Mouse (Mus musculus): ENCODE measurements around the gene Tmem274. TPM values are rescaled to one million over a fixed set of nuclear protein-coding genes. Genes with fewer than 3 reads are reported as not detected.
"Not testable (repeated sequence)": the region's sequence is repeated elsewhere in the genome, so short reads cannot be mapped to it uniquely, and the experiment has no call there.

Tmem274 gene
- polyA plus RNA-seq, 1 experiment from 2014 or later = not detected

GRCm38 (mm10) chr4:149454879-149455278 lies 22.3 kb upstream of the Tmem274 start, which contains the start of gene Rbp7:
TSS of gene Rbp7 (minus strand) at chr4:149454978.
- Histone ChIP-seq H3K4me3 (no peak within 1 kb of the TSS), H3K4me2 (no peak within 1 kb of the TSS), H3K36me3 (no peaks in the 10 kb centered on the region), H3K9me3 (no peaks in the 10 kb centered on the region), H3K27ac (replicated peaks) (no peak within 1 kb of the TSS), H3K9ac (no peak within 1 kb of the TSS), H3K27me3 (no peaks in the 10 kb centered on the region), H3K4me1 (replicated peaks) (no peaks in the 10 kb centered on the region; the same call in 1 of the 2 replicates)
- WGBS = 58% methylated on average over 8 of the region's 8 CpGs
- no peak for ATAC-seq (ENCODE audit: low read depth)

DNA sequence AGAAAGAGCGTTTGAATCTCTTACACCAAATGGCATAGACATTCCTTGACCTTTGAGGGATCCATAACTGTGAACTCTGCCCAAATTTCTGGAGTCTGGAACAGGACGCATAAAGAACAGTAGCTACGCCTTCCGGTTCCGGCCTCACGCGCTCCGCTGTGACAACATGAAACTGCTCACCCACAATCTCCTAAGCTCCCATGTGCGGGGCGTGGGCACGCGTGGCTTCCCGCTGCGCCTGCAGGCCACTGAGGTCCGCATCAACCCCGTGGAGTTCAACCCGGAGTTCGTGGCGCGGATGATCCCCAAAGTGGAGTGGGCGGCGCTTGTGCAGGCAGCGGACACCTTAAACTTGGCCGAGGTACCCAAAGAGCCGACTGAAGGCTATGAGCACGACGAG lies 20.0 kb upstream of the Tmem274 start:
- not testable (repeated sequence) for ATAC-seq (ENCODE audit: low read depth); H3K4me1 ChIP-seq (replicated peaks); H3K4me2 ChIP-seq; H3K9ac ChIP-seq; H3K36me3 ChIP-seq; H3K27me3 ChIP-seq; H3K9me3 ChIP-seq; H3K27ac ChIP-seq (replicated peaks); H3K4me3 ChIP-seq
- 87% methylated on average over 27 of the region's 27 CpGs for WGBS

GRCm38 (mm10) chr4:149457831-149458430 lies 19.2 kb upstream of the Tmem274 start:
- no peak overlapping the region for H3K27ac ChIP-seq (replicated peaks)
- no peak for ATAC-seq (ENCODE audit: low read depth)
- no peaks in the 10 kb centered on the region for H3K9me3 ChIP-seq
- no peaks in the 10 kb centered on the region for H3K27me3 ChIP-seq
- no peak overlapping the region for H3K9ac ChIP-seq
- H3K36me3 ChIP-seq = no peaks in the 10 kb centered on the region
- 77% methylated on average over 6 of the region's 6 CpGs for WGBS
- no peak overlapping the region for H3K4me3 ChIP-seq
- H3K4me2 ChIP-seq = no peak overlapping the region
- peaks cover 6% of the 10 kb centered on the region; the same call in 1 of the 2 replicates for H3K4me1 ChIP-seq (replicated peaks)

- ATAC-seq (ENCODE audit: low read depth) = no peak
- H3K9me3 ChIP-seq = no peaks in the 10 kb centered on the region
- no peak overlapping the region for H3K4me2 ChIP-seq
- H3K4me1 ChIP-seq (replicated peaks) = peaks cover 6% of the 10 kb centered on the region; the same call in 1 of the 2 replicates
- no peaks in the 10 kb centered on the region for H3K36me3 ChIP-seq
- 60% methylated on average over 5 of the region's 5 CpGs for WGBS
- H3K27ac ChIP-seq (replicated peaks) = no peak overlapping the region
- H3K27me3 ChIP-seq = no peaks in the 10 kb centered on the region
- H3K4me3 ChIP-seq = no peak overlapping the region
- no peak overlapping the region for H3K9ac ChIP-seq
These were observed 18.7 kb upstream of the Tmem274 start for GRCm38 (mm10) chr4:149458526-149458925.

DNA sequence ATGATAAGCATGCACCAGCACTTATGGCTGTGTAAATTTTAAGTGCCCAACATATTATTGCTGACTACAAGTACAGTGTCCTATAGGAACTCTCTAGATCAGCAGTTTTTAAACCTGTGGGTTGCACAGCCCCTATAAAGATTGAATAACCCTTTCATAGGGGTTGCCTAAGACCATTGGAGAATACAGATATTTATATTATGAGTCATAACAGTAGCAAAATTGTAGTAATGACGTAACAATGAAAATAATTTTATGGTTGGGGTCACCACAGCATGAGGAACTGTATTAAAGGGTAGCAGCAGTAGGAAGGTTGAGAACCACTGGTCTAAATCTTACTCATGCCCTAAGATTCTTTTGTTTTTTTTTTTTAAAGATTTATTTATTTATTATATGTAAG lies 17.8 kb upstream of the Tmem274 start:
- Histone ChIP-seq H3K27ac (replicated peaks) (no peak overlapping the region), H3K36me3 (no peaks in the 10 kb centered on the region), H3K4me3 (no peak overlapping the region), H3K4me1 (replicated peaks) (peaks cover 6% of the 10 kb centered on the region; the same call in 1 of the 2 replicates), H3K4me2 (no peak overlapping the region), H3K9ac (no peak overlapping the region), H3K27me3 (no peaks in the 10 kb centered on the region), H3K9me3 (no peaks in the 10 kb centered on the region)
- WGBS = 78% methylated on average over 1 of the region's 1 CpGs
- no peak for ATAC-seq (ENCODE audit: low read depth)

GRCm38 (mm10) chr4:149460475-149460874 lies 16.7 kb upstream of the Tmem274 start:
- ATAC-seq (ENCODE audit: low read depth); H3K9ac ChIP-seq; H3K9me3 ChIP-seq; H3K36me3 ChIP-seq; H3K4me2 ChIP-seq; H3K4me1 ChIP-seq (replicated peaks); H3K27ac ChIP-seq (replicated peaks); H3K4me3 ChIP-seq; H3K27me3 ChIP-seq: not testable (repeated sequence)
- 91% methylated on average over 2 of the region's 2 CpGs for WGBS

DNA sequence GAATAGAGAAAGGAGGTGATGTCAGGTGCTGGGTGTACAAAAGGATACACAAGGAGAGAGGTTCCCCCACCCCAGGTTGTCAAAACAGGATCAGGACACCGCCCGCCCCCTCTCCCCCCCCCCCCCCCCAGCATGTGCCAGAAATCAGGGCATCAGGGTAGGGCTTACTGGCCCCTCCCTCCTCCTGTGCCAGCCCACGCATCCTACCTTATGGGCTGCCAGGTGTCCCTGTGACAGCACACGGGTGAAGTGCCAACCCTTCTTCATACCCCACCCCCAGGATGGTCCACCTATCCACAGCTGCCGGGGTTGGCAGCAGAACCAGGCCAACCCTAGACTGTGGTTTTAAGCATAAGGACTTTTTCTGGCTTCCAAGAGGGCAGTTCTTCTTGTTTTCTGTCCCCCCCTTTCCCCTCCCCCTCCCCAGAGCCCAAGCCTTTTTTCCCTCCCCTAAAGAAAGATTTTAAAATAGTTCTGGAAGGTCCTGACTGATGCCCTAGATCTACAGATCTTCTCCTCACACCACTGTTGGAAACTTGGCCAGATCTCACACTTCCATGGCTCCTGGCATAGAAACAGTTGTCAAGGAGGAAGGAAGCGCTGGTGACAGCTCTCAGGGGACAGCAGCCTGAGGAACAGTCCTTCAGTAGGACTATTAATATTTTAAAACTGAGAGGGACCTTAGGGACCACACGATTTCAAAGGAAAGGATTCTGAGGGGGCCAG lies 15.4 kb upstream of the Tmem274 start:
- Histone ChIP-seq H3K36me3 (no peaks in the 10 kb centered on the region), H3K27me3 (no peaks in the 10 kb centered on the region), H3K4me2 (no peak overlapping the region), H3K4me1 (replicated peaks) (peaks cover 6% of the 10 kb centered on the region; the same call in 1 of the 2 replicates), H3K4me3 (no peak overlapping the region), H3K9me3 (no peaks in the 10 kb centered on the region), H3K27ac (replicated peaks) (no peak overlapping the region), H3K9ac (no peak overlapping the region)
- 76% methylated on average over 6 of the region's 7 CpGs for WGBS
- ATAC-seq (ENCODE audit: low read depth) = no peak

- WGBS = 84% methylated on average over 6 of the region's 6 CpGs
- no peak for ATAC-seq (ENCODE audit: low read depth)
- Histone ChIP-seq H3K36me3 (peaks cover 2% of the 10 kb centered on the region; the same call in 1 of the 2 replicates), H3K4me1 (replicated peaks) (peaks cover 6% of the 10 kb centered on the region; the same call in 1 of the 2 replicates), H3K4me2 (no peak overlapping the region), H3K9me3 (no peaks in the 10 kb centered on the region), H3K27ac (replicated peaks) (no peak overlapping the region), H3K27me3 (no peaks in the 10 kb centered on the region), H3K9ac (no peak overlapping the region), H3K4me3 (no peak overlapping the region)
These were observed 14.7 kb upstream of the Tmem274 start for GRCm38 (mm10) chr4:149462305-149462971.

DNA sequence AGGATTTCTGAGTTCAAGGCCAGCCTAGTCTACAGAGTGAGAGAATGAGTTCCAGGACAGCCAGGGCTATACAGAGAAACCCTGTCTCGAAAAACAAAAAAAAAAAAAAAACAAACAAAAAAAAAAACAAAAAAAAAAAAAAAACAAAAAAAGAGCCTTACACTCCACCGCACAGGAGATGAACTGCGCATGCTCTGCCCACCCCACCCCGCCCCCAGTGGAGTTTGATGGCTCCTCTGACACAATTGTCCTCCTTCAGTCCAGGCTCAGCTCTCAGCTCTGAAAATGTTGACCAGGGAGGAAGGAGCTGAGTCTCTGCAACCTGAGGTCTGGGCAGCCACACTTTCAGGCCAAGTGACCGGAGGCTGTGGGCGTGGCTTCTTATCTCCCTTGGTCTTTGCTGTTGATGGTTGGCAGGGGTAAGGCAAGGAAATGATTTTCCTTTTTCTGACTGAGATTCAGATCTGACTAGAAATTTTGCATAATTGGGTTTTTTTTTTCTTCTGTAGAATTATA lies 13.7 kb upstream of the Tmem274 start:
- ATAC-seq (ENCODE audit: low read depth) = no peak
- Histone ChIP-seq H3K4me2 (no peak overlapping the region), H3K4me3 (no peak overlapping the region), H3K9ac (no peak overlapping the region), H3K27ac (replicated peaks) (no peak overlapping the region), H3K36me3 (peaks cover 9% of the 10 kb centered on the region; the same call in 1 of the 2 replicates), H3K9me3 (no peaks in the 10 kb centered on the region), H3K4me1 (replicated peaks) (peaks cover 6% of the 10 kb centered on the region; the same call in 1 of the 2 replicates), H3K27me3 (no peaks in the 10 kb centered on the region)
- 82% methylated on average over 6 of the region's 6 CpGs for WGBS

DNA sequence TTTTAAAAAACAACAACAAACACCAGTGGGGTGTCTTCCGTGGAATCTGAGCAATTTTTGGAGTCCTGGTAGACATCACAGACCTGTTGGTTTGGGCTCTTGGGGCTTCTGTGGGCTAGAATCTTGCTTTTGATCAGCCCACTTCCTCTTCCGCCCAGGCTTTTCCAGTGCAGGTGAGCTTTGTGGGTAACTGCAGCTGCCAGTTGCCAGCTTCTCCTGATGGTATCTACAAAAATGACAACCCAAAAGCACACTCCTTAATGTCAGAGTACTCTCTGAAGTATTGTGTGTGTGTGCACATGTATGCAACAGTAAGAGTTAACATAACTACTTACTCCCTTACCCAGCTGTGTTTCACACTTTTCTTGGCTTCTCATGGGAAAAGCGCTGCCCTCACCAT lies 7.6 kb upstream of the Tmem274 start:
- Histone ChIP-seq H3K4me2 (no peak overlapping the region), H3K9me3 (no peaks in the 10 kb centered on the region), H3K27me3 (no peaks in the 10 kb centered on the region), H3K9ac (no peak overlapping the region), H3K4me1 (replicated peaks) (no peaks in the 10 kb centered on the region), H3K27ac (replicated peaks) (no peak overlapping the region), H3K4me3 (no peak overlapping the region), H3K36me3 (peaks cover 35% of the 10 kb centered on the region)
- WGBS = 96% methylated on average over 3 of the region's 3 CpGs
- no peak for ATAC-seq (ENCODE audit: low read depth)

GRCm38 (mm10) chr4:149475096-149475495 lies 2.1 kb upstream of the Tmem274 start:
- H3K27me3 ChIP-seq = no peaks in the 10 kb centered on the region
- H3K36me3 ChIP-seq = peaks cover 15% of the 10 kb centered on the region
- H3K9ac ChIP-seq = no peak overlapping the region
- H3K4me1 ChIP-seq (replicated peaks) = no peaks in the 10 kb centered on the region
- H3K9me3 ChIP-seq = no peaks in the 10 kb centered on the region
- ATAC-seq (ENCODE audit: low read depth) = no peak
- no peak overlapping the region for H3K4me2 ChIP-seq
- 79% methylated on average over 7 of the region's 7 CpGs for WGBS
- no peak overlapping the region for H3K4me3 ChIP-seq
- H3K27ac ChIP-seq (replicated peaks) = no peak overlapping the region

DNA sequence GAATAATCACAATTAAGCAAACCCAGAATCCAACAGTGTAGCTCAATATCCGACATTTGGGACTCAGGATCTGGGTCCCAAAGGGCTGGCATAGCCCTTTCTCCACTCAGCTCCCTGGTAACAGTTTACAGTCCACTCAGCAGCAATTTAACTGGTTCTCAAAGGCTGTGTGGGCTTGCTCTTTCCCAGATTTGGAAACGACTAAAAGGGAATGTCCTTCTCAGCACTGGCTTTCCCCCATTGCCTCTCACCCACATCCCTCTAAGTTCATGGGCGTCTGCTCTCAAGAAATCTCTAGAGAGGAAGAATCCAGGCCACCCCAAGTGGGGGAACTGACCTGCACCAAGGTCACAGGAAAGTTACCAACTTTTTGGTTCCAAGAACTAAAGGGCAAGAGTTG lies 7.4 kb downstream of the Tmem274 start:
- H3K9me3 ChIP-seq = no peaks in the 10 kb centered on the region
- peak overlapping the region; percentile 75 for H3K4me3 ChIP-seq
- H3K4me1 ChIP-seq (replicated peaks) = peaks cover 31% of the 10 kb centered on the region
- H3K27me3 ChIP-seq = no peaks in the 10 kb centered on the region
- peak; percentile 36; the same call in 1 of the 2 replicates for ATAC-seq (ENCODE audit: low read depth)
- H3K27ac ChIP-seq (replicated peaks) = peak overlapping the region; percentile 70; the same call in 1 of the 2 replicates
- H3K36me3 ChIP-seq = peaks cover 29% of the 10 kb centered on the region
- peak overlapping the region; percentile 71 for H3K4me2 ChIP-seq
- 53% methylated on average over 3 of the region's 3 CpGs for WGBS
- peak overlapping the region; percentile 79 for H3K9ac ChIP-seq
